Mouse (Mus musculus): ENCODE results near the gene Plekhg3.

GRCm38 (mm10) chr12:76508909-76509440 lies 21.7 kb upstream of the Plekhg3 start:
- TF ChIP-seq POLR2A (IDR thresholded peaks at IDR 0.05; ENCODE audit: borderline replicate concordance, low read depth, low read length) (no peak), CTCF (IDR thresholded peaks at IDR 0.05; ENCODE audit: low read depth, low read length) (no peak)

Data from bone marrow macrophage, adult 2 months (primary cell).